Mouse (Mus musculus) thymus, postnatal 4 days (tissue): ENCODE measurements at regions not wholly inside any gene's neighbourhood (a gene's known extent, or its start where the extent isn't known, plus 50 kb on each side); places are given as distances from the start of the nearest gene placed in this dataset.

Experiments
- DNase-seq: peaks from one replicate; pipeline ENCODE4 v3.0.0; 2021

DNA sequence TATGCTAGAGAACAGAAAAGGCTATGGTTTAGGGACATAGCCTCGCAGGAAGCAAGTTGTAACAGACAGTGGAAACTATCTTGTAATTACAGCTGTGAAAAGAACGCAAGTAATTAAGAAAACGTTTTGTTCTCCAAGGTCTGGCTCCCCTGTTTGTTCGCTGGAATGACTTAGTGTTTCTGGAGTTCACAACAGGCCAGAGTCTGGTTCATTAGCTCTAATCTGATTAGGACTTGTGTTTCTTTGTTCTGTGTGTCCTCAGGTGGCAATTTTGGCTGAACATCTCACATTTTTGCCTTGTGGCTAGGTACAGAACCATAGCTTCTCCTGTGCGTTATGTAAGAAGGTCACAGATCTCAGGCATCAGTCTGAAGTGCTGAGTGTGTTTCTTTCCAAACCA is 141.7 kb upstream of the Sgk1 start:
- DNase-seq, result no peak

GRCm38 (mm10) chr10:21741575-21741974 is 140.4 kb upstream of the Sgk1 start:
- no peak for DNase-seq

DNA sequence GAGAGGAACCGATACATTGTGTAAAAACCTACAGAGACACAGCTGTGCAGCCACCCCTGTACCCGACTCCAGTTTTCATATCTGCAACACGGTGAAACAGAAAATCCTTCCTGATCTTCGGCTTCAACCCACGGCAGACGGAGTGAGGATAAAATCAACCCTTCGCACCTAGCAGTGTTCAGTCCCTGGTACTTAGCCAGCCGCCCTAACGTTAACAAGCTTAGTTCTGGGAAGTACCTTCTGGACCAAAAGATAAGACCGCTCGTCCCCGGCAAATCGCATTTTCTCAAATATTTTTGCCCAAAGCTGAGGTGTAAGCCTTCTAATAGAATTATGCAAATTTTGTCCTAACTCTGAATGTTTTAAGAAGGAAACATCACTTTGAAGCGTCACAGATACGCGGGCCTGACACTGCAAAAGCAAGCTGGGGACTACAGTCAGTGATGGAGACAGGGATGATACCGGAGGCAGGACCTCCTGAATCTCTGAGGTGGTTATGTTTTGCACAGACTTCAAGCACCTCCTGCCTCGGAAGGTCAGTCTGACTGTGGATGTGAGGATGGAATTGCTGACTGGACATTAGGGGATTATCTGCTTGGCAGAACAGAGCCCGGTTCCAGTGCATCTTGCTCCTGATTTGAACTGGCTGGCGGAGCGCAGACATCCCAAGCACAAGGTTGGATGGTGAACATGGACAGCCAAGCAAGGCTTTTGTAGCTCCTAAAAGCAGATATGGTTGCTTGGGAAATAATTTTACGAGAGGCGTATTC is 139.8 kb upstream of the Sgk1 start:
- DNase-seq, result no peak

- DNase-seq, result no peak
Measured at GRCm38 (mm10) chr10:21743396-21743795, 138.6 kb upstream of the Sgk1 start.

DNA sequence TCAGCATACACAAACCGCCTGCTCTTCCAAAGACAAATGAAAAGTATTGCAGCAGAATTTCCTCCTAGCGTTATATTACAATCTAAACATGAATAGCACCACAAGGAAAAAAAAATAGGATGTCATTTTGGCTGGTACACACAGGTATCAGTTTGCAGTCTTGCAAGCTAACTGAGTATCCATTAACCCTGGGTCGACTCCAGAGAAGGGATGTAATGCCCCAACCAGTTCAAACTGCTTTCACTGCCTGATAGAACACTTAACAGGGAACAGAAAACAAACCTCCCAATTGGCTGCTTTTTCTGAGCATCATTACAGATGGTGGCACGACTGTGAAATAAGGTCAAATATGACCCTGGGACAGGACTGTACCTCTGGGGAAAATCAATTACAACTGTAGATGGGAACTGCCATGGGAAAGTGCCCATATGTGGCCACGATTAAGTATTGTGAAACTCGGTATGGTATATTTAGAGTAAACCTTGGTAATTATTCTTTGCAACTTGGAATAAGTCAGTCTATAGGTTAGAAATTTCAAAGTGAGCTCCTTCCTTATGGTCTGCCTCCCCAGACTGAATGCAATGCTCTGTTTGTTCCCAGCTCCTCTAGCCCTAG is 137.5 kb upstream of the Sgk1 start:
- DNase-seq, result no peak

DNA sequence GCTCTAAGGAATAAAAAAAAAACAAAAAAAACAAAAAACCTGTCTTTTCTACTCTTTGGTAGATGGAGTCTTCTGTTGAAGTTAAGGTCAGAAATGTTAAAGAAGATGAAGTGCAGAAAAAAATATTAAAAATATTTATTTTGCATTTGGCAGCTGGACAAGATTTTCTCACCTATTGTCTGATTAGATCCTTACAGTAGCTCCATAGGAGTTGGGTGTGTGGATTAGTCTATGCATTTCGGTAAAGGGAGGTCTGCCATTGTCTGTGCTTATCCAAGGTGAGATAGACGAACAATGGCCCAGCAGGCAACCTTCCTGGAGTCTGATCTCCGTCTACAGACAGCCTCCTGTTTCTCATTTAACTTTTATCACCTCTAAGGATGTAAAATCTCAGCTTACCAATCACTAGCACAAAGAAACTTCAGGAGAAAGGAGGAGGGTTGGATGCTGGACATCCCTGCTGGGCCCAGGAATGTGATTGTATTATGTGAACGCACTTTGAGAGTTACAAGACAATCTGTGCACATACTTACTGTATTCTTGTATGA is 136.0 kb upstream of the Sgk1 start:
- no peak for DNase-seq

DNA sequence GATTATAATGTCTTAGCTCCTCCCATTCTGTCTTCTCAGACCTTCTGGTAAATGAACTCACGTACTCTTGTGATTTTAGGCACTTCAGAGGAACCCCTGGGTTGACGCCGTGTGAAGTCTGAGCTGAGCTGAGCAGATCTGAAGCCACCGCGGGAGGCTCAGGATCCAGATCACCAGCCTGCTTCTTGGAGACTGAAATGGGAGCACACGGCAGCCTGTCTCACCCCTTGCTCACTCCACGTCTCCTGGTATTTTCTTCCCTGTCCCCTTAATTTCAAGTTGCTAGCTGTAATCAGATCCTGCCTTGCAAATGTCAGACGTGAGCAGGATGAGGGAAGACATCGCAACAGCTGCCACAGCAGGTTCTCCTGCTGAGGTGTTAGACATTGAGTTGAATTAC is 135.3 kb upstream of the Sgk1 start:
- DNase-seq, result no peak

- DNase-seq, result no peak
Measured at GRCm38 (mm10) chr10:21751326-21751725, 130.7 kb upstream of the Sgk1 start.

DNA sequence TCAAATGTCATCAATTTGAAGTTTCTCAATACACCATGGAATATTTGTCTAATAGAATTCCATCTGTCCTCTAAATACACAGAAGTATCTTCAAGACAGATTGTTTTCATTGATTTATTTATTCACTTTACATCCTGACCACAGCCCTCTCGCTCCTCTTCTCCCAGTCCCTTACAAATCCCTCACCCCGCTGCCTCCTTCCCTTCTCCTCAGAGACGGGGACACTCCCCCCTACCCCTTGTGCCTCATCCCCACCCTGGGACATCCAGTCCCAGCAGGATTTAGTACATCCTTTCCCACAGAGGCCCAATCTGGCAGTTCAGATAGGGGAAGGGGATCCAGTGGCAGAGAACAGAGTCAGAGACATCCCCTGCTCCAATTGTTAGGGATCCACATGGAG is 129.6 kb upstream of the Sgk1 start:
- no peak for DNase-seq

DNA sequence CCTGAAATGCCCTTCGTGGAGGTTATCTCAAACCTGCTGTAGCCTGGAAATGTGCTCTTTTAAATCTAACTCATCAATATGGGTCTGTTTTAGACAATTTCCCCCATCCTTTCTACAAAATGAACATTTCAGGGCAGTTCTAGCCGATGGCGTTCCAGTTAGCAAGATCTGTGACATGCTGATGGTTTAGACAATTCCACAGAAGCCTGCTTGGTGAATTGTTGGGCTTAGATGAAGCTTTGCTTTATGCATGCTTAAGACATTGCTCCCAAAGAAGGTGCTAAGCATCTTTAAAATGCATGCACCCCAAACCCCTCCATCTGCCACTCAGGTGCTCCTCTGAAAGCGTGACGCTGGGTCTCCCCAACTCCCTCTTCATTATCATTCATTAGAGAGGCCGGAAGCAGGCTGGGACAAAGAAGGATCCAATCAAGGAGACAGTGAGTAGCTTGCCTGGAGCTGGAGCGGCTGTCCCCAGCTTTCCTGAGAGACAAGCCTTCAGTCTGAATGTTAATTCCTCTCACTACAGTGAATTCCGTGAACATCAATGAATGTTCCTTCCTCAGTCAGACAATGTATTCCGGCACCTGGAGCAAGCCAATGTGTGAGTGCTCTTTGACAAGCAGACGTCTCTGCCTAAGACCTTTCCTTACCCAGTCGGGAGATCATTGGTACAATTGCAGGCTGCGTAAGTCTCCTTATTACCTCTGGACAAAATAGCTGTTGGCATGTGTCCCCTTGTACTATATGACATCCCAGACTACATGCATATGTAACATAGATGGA is 127.0 kb upstream of the Sgk1 start:
- no peak for DNase-seq

DNA sequence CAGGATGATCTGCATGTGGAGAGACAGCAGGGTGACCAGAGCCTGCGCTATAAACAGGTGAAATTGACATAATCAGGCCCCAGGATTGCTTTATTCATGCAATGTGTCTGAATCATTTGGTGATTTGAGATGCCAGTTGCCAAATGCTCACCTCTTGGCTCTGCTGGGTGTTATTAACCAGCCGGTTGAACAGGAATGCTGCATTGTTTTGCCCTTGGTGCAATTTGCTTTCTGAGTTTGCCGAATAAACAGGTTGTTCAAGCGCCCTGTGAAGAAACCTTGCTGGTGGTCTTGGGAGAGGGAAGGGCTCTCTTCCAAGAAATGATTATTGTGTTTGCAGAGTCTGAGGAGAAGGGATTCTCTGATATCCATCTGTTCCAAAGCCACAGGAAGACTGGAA is 126.3 kb upstream of the Sgk1 start:
- DNase-seq, result no peak

- no peak for DNase-seq
Measured at GRCm38 (mm10) chr10:21756811-21757210, 125.2 kb upstream of the Sgk1 start.

DNA sequence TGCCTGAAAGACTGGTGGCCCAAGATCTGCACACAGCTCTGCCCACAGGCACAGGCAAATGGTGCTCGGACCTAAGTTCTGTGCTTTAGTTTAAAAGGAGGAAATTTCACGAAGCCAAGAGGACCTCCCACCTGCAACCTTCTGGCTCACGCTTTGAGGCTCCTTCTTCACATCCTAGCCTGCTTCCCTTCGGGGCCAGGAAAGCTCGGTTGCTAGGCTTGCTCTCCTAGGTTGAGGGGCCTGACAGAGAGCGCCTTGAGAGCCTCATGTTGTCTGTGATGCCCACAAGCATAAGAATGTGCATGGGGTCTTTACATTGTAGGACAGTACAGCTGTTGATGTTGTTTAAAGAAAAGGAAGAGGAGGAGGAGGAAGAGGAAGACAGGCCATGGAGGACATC is 123.9 kb upstream of the Sgk1 start:
- no peak for DNase-seq

DNA sequence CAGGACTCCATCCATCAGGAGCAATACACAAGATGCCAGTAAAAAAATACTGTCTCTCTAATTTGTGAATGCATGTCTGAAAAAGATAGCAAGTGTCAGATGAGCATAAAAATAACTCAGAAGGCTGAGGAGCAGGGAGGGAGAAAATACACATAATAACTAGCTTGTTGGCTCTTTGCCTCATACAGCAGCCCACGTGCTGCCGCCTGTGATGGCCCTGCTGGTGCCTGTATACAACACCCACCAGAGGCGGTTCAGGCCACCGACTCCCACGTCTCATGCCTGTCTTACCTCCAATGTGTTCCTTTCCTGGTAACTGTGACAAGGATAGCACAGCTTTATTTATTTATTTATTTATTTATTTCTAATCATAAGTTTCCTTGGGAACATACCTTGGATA is 119.5 kb upstream of the Sgk1 start:
- no peak for DNase-seq

GRCm38 (mm10) chr10:21763017-21763964 is 118.7 kb upstream of the Sgk1 start:
- DNase-seq, result no peak

GRCm38 (mm10) chr10:21764090-21764489 is 117.9 kb upstream of the Sgk1 start:
- no peak for DNase-seq

- no peak for DNase-seq
Measured at GRCm38 (mm10) chr10:21764891-21765290, 117.1 kb upstream of the Sgk1 start.

DNA sequence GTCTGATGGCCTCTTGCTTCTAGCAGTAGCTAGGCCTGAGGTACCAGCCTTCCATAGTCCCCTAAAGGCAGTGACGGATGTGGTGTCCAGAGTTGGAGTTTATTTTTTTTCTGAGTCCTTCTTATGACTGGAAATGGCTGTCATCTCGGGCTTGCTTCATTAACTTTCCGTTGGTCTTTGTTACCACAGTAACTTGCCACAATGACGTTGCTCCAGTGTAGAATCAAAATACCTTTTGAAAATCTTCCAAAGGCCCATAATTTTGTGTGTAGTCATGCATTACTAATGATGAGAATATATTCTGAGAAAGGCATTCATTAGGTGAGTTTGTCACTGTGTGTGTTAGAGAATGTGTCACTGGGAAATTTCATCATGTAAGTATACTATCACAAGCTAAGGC is 108.4 kb upstream of the Sgk1 start:
- DNase-seq, result no peak

DNA sequence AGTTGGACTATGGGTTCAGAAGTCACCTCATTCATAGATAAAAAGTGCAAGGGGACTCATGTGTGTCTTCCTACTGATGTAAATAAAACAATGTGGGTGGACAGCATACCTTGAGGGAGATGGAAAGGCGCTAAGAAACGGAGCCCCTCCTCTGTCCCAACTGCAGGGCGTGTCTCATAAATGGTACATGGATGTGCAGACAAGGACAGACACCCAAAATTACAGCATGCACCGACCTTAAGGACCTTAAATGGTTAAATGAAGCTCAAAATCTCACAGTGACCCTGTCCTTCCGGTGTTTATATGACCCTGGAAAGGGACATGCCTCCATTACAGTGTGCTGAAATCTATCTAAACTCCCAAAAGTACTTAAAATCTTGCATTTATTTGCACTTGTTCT is 106.5 kb upstream of the Sgk1 start:
- no peak for DNase-seq

DNA sequence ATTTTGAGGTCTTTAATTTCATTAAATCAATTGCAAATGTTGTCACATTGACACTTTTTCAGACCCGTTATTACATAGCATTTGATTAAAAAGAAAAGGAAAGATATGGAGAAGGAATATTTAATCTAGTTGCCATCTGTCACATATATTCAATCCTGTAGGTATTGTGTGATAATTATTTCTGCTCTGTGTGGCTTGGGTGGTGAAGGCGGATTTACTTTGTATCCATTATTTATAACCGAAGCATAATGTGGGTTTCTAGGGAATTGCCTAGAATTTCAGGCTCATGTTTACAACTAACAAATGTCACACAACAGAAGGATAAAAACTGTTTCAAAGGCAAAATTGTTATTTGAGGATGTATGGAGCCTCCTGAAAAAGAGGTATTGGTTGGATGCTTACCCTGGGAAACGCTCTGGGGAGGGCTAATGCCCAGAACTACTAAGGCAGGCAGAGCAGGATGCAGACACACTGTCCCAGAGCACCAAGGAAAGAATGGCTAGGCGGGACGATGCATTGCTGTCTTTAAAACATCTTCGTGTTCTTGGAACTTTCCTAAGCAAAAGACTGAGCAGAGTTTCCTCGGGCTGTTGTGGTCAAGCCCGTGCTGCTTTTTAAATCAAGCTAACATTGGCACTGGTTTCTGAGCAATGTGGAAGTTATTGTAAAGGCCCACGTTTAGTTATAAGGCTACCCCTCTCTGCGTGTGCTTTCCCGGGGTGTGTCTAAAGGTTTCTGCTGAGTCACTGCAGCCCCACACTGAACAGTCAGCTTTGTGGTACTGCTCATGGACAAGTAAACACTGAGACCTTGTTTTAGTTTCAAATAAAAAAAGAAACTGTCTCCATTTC is 105.8 kb upstream of the Sgk1 start:
- no peak for DNase-seq

- no peak for DNase-seq
Measured at GRCm38 (mm10) chr10:21776762-21777080, 105.3 kb upstream of the Sgk1 start.

DNA sequence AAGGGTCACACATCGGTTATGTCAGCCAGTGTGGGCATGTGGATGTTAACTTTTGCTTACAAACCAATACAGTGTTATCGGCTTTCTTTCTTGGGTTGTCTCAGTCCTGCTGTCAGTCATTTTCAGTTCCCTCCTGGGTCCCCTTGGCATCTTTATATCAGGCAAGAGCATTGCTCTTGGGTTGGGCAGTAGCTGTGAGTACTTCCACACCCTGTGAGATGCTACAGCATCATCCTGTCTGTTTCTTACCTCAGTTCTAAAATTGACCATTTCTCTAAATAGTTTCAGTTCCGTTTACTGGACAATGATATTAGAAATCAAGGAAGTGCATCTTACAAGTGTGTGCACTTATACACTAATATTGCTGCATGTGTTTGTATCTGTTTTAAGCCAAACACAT is 104.9 kb upstream of the Sgk1 start:
- no peak for DNase-seq
